Mouse (Mus musculus) hindbrain, embryonic 12.5 days (tissue): ENCODE results near the gene Rere. TPM values are rescaled to one million over a fixed set of nuclear protein-coding genes. Genes with fewer than 3 reads are reported as not detected.
"Not testable (repeated sequence)": the region's sequence is repeated elsewhere in the genome, so short reads cannot be mapped to it uniquely, and the experiment has no call there.

ENCODE experiments used
- ATAC-seq: fragments of 200-750 bp; cut with Nextera tagmentation; 2 replicates; pipeline ENCODE4 v1.8.0; 2017; ENCODE audit warnings: moderate TSS enrichment; ENCODE audit not compliant: low FRiP score
- H3K27ac ChIP-seq: fragments of 300-500 bp; sonication (generic); 2 replicates; pipeline ENCODE4 v1.5.1; 2016; ENCODE audit warnings: mild to moderate bottlenecking
- H3K27me3 ChIP-seq: fragments of 300-500 bp; sonication (generic); 2 replicates; pipeline ENCODE4 v1.6.1; 2016; ENCODE audit warnings: mild to moderate bottlenecking
- H3K36me3 ChIP-seq: fragments of 300-500 bp; sonication (generic); 2 replicates; pipeline ENCODE4 v1.6.1; 2016; ENCODE audit warnings: mild to moderate bottlenecking
- H3K4me1 ChIP-seq: fragments of 300-500 bp; sonication (generic); 2 replicates; pipeline ENCODE4 v1.6.1; 2016
- H3K4me2 ChIP-seq: fragments of 300-500 bp; sonication (generic); replicated peaks from 2 replicates; pipeline ENCODE4 v1.6.1; 2016; ENCODE audit warnings: mild to moderate bottlenecking
- H3K4me3 ChIP-seq: fragments of 300-500 bp; sonication (generic); 2 replicates; pipeline ENCODE4 v1.5.1; 2016; ENCODE audit warnings: mild to moderate bottlenecking
- H3K9ac ChIP-seq: fragments of 300-500 bp; sonication (generic); 2 replicates; pipeline ENCODE4 v1.6.1; 2016; ENCODE audit warnings: mild to moderate bottlenecking, moderate library complexity
- H3K9me3 ChIP-seq: fragments of 300-500 bp; sonication (generic); replicated peaks from 2 replicates; pipeline ENCODE4 v1.6.1; 2016; ENCODE audit warnings: mild to moderate bottlenecking
- WGBS: fragments of 180-500 bp; shearing (Covaris S2); methylation state at CpG from one replicate; pipeline ENCODE4 v1.1.7; 2016; 5-methylcytosine and 5-hydroxymethylcytosine counted together
- polyA plus RNA-seq: library from polyadenylated mRNA; unstranded; fragments of >200 nt; fragmentation: Nextera tagmentation; extraction: Ambion mirVana; gene quantifications from 2 replicates; pipeline ENCODE4 v1.2.1, GENCODE M21; 2016

Gene Rere
- polyA plus RNA-seq, 1 experiment from 2014 or later: 60.5 TPM

GRCm38 (mm10) chr4:150540392-150541094, 259.1 kb downstream of the Rere start:
- Histone ChIP-seq H3K4me1 (peaks cover 10% of the 10 kb centered on the region), H3K9ac (no peak overlapping the region), H3K9me3 (no peaks in the 10 kb centered on the region), H3K27ac (peak overlapping the region; percentile 62), H3K27me3 (no peaks in the 10 kb centered on the region), H3K36me3 (peaks cover 30% of the 10 kb centered on the region), H3K4me3 (no peak overlapping the region), H3K4me2 (no peak overlapping the region)
- WGBS: 31% methylated on average over 4 of the region's 5 CpGs
- ATAC-seq: peak; percentile 71

GRCm38 (mm10) chr4:150544231-150544630, 262.8 kb downstream of the Rere start:
- no peak overlapping the region for H3K4me2 ChIP-seq
- WGBS: 86% methylated on average over 7 of the region's 7 CpGs
- H3K4me1 ChIP-seq: peaks cover 10% of the 10 kb centered on the region
- no peak overlapping the region for H3K9ac ChIP-seq
- H3K4me3 ChIP-seq: no peak overlapping the region
- peaks cover 15% of the 10 kb centered on the region for H3K36me3 ChIP-seq
- no peak for ATAC-seq
- peak overlapping the region; percentile 35; the same call in 1 of the 2 replicates for H3K27ac ChIP-seq
- H3K9me3 ChIP-seq: no peaks in the 10 kb centered on the region
- H3K27me3 ChIP-seq: no peaks in the 10 kb centered on the region

- no peak overlapping the region for H3K4me2 ChIP-seq
- H3K27me3 ChIP-seq: no peaks in the 10 kb centered on the region
- H3K36me3 ChIP-seq: peaks cover 17% of the 10 kb centered on the region
- ATAC-seq: no peak
- no peaks in the 10 kb centered on the region for H3K9me3 ChIP-seq
- 89% methylated on average over 10 of the region's 10 CpGs for WGBS
- H3K27ac ChIP-seq: peak overlapping the region; percentile 35; the same call in 1 of the 2 replicates
- no peak overlapping the region for H3K4me3 ChIP-seq
- H3K4me1 ChIP-seq: peaks cover 8% of the 10 kb centered on the region
- no peak overlapping the region for H3K9ac ChIP-seq
Observed at GRCm38 (mm10) chr4:150544652-150545258, 263.3 kb downstream of the Rere start.

- peaks cover 8% of the 10 kb centered on the region for H3K4me1 ChIP-seq
- peaks cover 19% of the 10 kb centered on the region for H3K36me3 ChIP-seq
- no peak overlapping the region for H3K9ac ChIP-seq
- no peak for ATAC-seq
- H3K9me3 ChIP-seq: no peaks in the 10 kb centered on the region
- WGBS: 94% methylated on average over 7 of the region's 7 CpGs
- H3K4me3 ChIP-seq: no peak overlapping the region
- no peaks in the 10 kb centered on the region for H3K27me3 ChIP-seq
- no peak overlapping the region for H3K4me2 ChIP-seq
- H3K27ac ChIP-seq: no peak overlapping the region
Observed at GRCm38 (mm10) chr4:150545775-150546174, 264.3 kb downstream of the Rere start.

GRCm38 (mm10) chr4:150546296-150546695, 264.9 kb downstream of the Rere start:
- H3K4me2 ChIP-seq, ATAC-seq, H3K4me1 ChIP-seq, H3K27ac ChIP-seq, H3K4me3 ChIP-seq, H3K9ac ChIP-seq, H3K9me3 ChIP-seq, H3K27me3 ChIP-seq: not testable (repeated sequence)
- 93% methylated on average over 4 of the region's 4 CpGs for WGBS
- H3K36me3 ChIP-seq: peaks cover 19% of the 10 kb centered on the region

- Histone ChIP-seq H3K4me3 (no peak overlapping the region), H3K4me1 (peaks cover 10% of the 10 kb centered on the region; the same call in 1 of the 2 replicates), H3K27ac (no peak overlapping the region), H3K36me3 (peaks cover 19% of the 10 kb centered on the region), H3K9ac (no peak overlapping the region), H3K9me3 (no peaks in the 10 kb centered on the region), H3K27me3 (no peaks in the 10 kb centered on the region), H3K4me2 (no peak overlapping the region)
- 97% methylated on average over 9 of the region's 9 CpGs for WGBS
- no peak for ATAC-seq
Observed at GRCm38 (mm10) chr4:150549393-150549792, 267.9 kb downstream of the Rere start.

- H3K4me2 ChIP-seq: no peak overlapping the region
Observed at GRCm38 (mm10) chr4:150549989-150550716, 268.7 kb downstream of the Rere start.

GRCm38 (mm10) chr4:150551390-150551789, 269.9 kb downstream of the Rere start:
- peaks cover 10% of the 10 kb centered on the region for H3K36me3 ChIP-seq
- no peaks in the 10 kb centered on the region for H3K9me3 ChIP-seq
- H3K4me3 ChIP-seq: no peak overlapping the region
- no peaks in the 10 kb centered on the region for H3K27me3 ChIP-seq
- no peak overlapping the region for H3K27ac ChIP-seq
- WGBS: 89% methylated on average over 4 of the region's 4 CpGs
- no peak overlapping the region for H3K4me2 ChIP-seq
- ATAC-seq: no peak
- no peak overlapping the region for H3K9ac ChIP-seq
- peaks cover 20% of the 10 kb centered on the region for H3K4me1 ChIP-seq

More at GRCm38 (mm10) chr4:150549989-150550716, 268.7 kb downstream of the Rere start:
- no peak overlapping the region for H3K9ac ChIP-seq
- 89% methylated on average over 12 of the region's 12 CpGs for WGBS
- no peaks in the 10 kb centered on the region for H3K27me3 ChIP-seq
- peaks cover 19% of the 10 kb centered on the region for H3K36me3 ChIP-seq
- H3K4me3 ChIP-seq: no peak overlapping the region
- no peaks in the 10 kb centered on the region for H3K9me3 ChIP-seq
- no peak for ATAC-seq
- peaks cover 10% of the 10 kb centered on the region; the same call in 1 of the 2 replicates for H3K4me1 ChIP-seq
- H3K27ac ChIP-seq: no peak overlapping the region; the same call in 1 of the 2 replicates

- Histone ChIP-seq H3K36me3 (peaks cover 5% of the 10 kb centered on the region; the same call in 1 of the 2 replicates), H3K9ac (no peak overlapping the region), H3K27ac (no peak overlapping the region), H3K4me1 (peaks cover 35% of the 10 kb centered on the region), H3K4me3 (no peak overlapping the region), H3K9me3 (no peaks in the 10 kb centered on the region), H3K27me3 (no peaks in the 10 kb centered on the region), H3K4me2 (no peak overlapping the region)
- 90% methylated on average over 15 of the region's 15 CpGs for WGBS
- no peak for ATAC-seq
Observed at GRCm38 (mm10) chr4:150552751-150553600, 271.5 kb downstream of the Rere start.

GRCm38 (mm10) chr4:150555783-150556182, 274.3 kb downstream of the Rere start:
- no peak for ATAC-seq

GRCm38 (mm10) chr4:150556382-150557221, 275.2 kb downstream of the Rere start:
- Histone ChIP-seq H3K9ac (peak overlapping the region; percentile 28), H3K27me3 (no peaks in the 10 kb centered on the region), H3K4me1 (peaks cover 29% of the 10 kb centered on the region), H3K27ac (peak overlapping the region; percentile 94), H3K9me3 (no peaks in the 10 kb centered on the region), H3K4me3 (no peak overlapping the region; the same call in 1 of the 2 replicates), H3K36me3 (0 out of 2 replicates have a peak, but pooled peaks cover 5% of the 10 kb centered on the region), H3K4me2 (peak overlapping the region; percentile 37)
- WGBS: 12% methylated on average over 17 of the region's 17 CpGs
- peak; percentile 90 for ATAC-seq

More at GRCm38 (mm10) chr4:150555783-150556182, 274.3 kb downstream of the Rere start:
- H3K4me1 ChIP-seq: peaks cover 30% of the 10 kb centered on the region
- peak overlapping the region; percentile 94 for H3K27ac ChIP-seq
- H3K4me2 ChIP-seq: peak overlapping the region; percentile 37
- H3K36me3 ChIP-seq: no peaks in the 10 kb centered on the region
- H3K4me3 ChIP-seq: no peak overlapping the region
- peak overlapping the region; percentile 28; the same call in 1 of the 2 replicates for H3K9ac ChIP-seq
- H3K27me3 ChIP-seq: no peaks in the 10 kb centered on the region
- H3K9me3 ChIP-seq: no peaks in the 10 kb centered on the region
